Mouse (Mus musculus) lung, postnatal 0 days (tissue): ENCODE measurements around the gene Cela1. TPM values are rescaled to one million over a fixed set of nuclear protein-coding genes. Genes with fewer than 3 reads are reported as not detected.

Source experiments
- ATAC-seq: fragments of 200-750 bp; cut with Nextera tagmentation; 2 replicates; pipeline ENCODE4 v1.8.0; 2017; ENCODE audit warnings: moderate library complexity
- DNase-seq: peaks from one replicate; pipeline ENCODE4 v3.0.0-alpha.2; 2016; ENCODE audit warnings: low spot score
- H3K27ac ChIP-seq: fragments of 300-500 bp; sonication (generic); 2 replicates; pipeline ENCODE4 v1.5.1; 2014; ENCODE audit warnings: antibody characterized with exemption, mild to moderate bottlenecking, low read length, mixed read lengths
- H3K27me3 ChIP-seq: fragments of 300-500 bp; sonication (generic); replicated peaks from 2 replicates; pipeline ENCODE4 v1.6.1; 2014; ENCODE audit warnings: low read length, mixed read lengths; ENCODE audit not compliant: insufficient read depth
- H3K36me3 ChIP-seq: fragments of 300-500 bp; sonication (generic); 2 replicates; pipeline ENCODE4 v1.6.1; 2014; ENCODE audit warnings: low read length, mixed read lengths; ENCODE audit not compliant: insufficient read depth
- H3K4me1 ChIP-seq: fragments of 300-500 bp; sonication (generic); 2 replicates; pipeline ENCODE4 v1.6.1; 2014; ENCODE audit warnings: antibody characterized with exemption, low read depth, low read length, mixed read lengths; ENCODE audit not compliant: insufficient read depth
- H3K4me2 ChIP-seq: fragments of 300-500 bp; sonication (generic); replicated peaks from 2 replicates; pipeline ENCODE4 v1.6.1; 2014; ENCODE audit warnings: low read depth, mild to moderate bottlenecking, low read length, moderate library complexity, mixed read lengths
- H3K4me3 ChIP-seq: fragments of 300-500 bp; sonication (generic); 2 replicates; pipeline ENCODE4 v1.5.1; 2014; ENCODE audit warnings: low read depth, low read length
- H3K9ac ChIP-seq: fragments of 300-500 bp; sonication (generic); replicated peaks from 2 replicates; pipeline ENCODE4 v1.6.1; 2014; ENCODE audit warnings: low read depth, mild to moderate bottlenecking
- H3K9me3 ChIP-seq: fragments of 300-500 bp; sonication (generic); 2 replicates; pipeline ENCODE4 v1.6.1; 2016; ENCODE audit warnings: low read length, mixed read lengths
- CTCF ChIP-seq: IDR thresholded peaks from 2 replicates; pipeline ENCODE4 v1.5.1; 2016; ENCODE audit warnings: antibody characterized with exemption, mild to moderate bottlenecking
- EP300 ChIP-seq: IDR thresholded peaks from 2 replicates; pipeline ENCODE4 v1.6.1; 2016; ENCODE audit warnings: antibody characterized with exemption, mild to moderate bottlenecking, control low read depth
- WGBS: fragments of 180-500 bp; shearing (Covaris S2); extraction: QIAGEN DNeasy Blood & Tissue Kit; methylation state at CpG from one replicate; pipeline ENCODE4 v1.1.7; 2014; 5-methylcytosine and 5-hydroxymethylcytosine counted together
- polyA plus RNA-seq: library from polyadenylated mRNA; unstranded; fragments of >200 nt; fragmentation: Nextera tagmentation; extraction: Ambion mirVana; gene quantifications from 2 replicates; pipeline ENCODE4 v1.2.1, GENCODE M21; 2015

Gene Cela1
- polyA plus RNA-seq, 1 experiment from 2014 or later: 11.4 TPM

DNA sequence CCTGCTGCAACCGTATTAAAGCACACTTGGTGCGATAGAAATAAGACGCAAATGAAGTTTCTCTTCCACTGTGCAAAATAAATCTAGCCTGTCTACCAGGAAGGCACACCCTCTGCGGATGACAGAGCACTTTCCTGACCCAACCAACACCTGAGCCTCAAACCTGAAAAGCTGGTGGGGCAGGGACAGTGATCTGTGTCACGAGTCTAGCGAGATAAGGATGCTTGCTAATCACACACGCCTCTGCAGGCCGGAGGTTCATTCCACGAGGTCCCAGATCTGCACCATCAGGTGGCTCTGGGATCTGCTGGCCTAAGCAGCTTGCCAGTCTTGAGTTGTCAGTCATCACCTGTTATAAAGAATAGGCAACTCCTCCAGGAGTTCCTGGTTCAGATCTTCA, 36.1 kb downstream of the Cela1 start:
- TF ChIP-seq CTCF: no peak
- TF ChIP-seq EP300: no peak
- Histone ChIP-seq H3K4me2 (no peak overlapping the region), H3K27me3 (no peaks in the 10 kb centered on the region), H3K4me3 (no peak overlapping the region), H3K27ac (no peak overlapping the region), H3K9ac (no peak overlapping the region), H3K9me3 (no peaks in the 10 kb centered on the region), H3K36me3 (no peaks in the 10 kb centered on the region), H3K4me1 (no peaks in the 10 kb centered on the region)
- ATAC-seq (no peak), DNase-seq (no peak)
- 55% methylated on average over 9 of the region's 9 CpGs for WGBS

DNA sequence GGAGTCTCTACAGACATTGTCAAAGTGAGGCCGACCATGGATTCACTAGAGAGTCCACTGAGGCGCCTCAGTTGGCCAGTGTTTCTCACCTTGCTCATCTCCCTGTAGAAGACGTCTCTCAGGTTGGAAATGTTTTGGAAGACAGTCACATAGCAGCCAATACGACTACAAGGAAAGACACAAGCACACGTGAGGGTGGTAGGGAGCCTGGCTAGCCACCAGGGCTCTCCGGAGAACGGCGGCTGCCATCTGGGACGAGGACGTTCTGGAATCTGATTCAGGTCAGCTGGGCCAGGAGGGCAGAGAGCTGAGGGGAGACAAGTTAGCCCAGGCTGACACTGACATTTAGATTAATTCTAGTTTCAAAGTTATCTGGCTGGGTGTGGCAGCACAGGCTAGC, 37.6 kb downstream of the Cela1 start:
- 84% methylated on average over 10 of the region's 10 CpGs for WGBS
- ATAC-seq (no peak), DNase-seq (no peak)
- no peaks in the 10 kb centered on the region for H3K36me3 ChIP-seq
- TF ChIP-seq CTCF (no peak), EP300 (no peak)
- no peak overlapping the region for H3K27ac ChIP-seq
- H3K9me3 ChIP-seq: no peaks in the 10 kb centered on the region
- H3K4me2 ChIP-seq: no peak overlapping the region
- no peaks in the 10 kb centered on the region for H3K4me1 ChIP-seq
- no peak overlapping the region for H3K9ac ChIP-seq
- no peaks in the 10 kb centered on the region for H3K27me3 ChIP-seq
- no peak overlapping the region for H3K4me3 ChIP-seq

- 72% methylated on average over 6 of the region's 6 CpGs for WGBS
- no peak for DNase-seq
Measured at GRCm38 (mm10) chr15:100646161-100646560, 41.6 kb downstream of the Cela1 start.

GRCm38 (mm10) chr15:100642451-100642850, 45.3 kb downstream of the Cela1 start:
- H3K4me1 ChIP-seq: no peaks in the 10 kb centered on the region
- H3K9me3 ChIP-seq: no peaks in the 10 kb centered on the region
- 89% methylated on average over 7 of the region's 7 CpGs for WGBS
- H3K9ac ChIP-seq: no peak overlapping the region
- TF ChIP-seq CTCF (no peak), EP300 (no peak)
- H3K27ac ChIP-seq: no peak overlapping the region
- DNase-seq: no peak
- no peaks in the 10 kb centered on the region for H3K27me3 ChIP-seq
- no peak for ATAC-seq
- H3K36me3 ChIP-seq: no peaks in the 10 kb centered on the region
- H3K4me2 ChIP-seq: no peak overlapping the region
- no peak overlapping the region for H3K4me3 ChIP-seq

More at GRCm38 (mm10) chr15:100646161-100646560, 41.6 kb downstream of the Cela1 start:
- Histone ChIP-seq H3K9ac (no peak overlapping the region), H3K9me3 (no peaks in the 10 kb centered on the region), H3K4me1 (no peaks in the 10 kb centered on the region), H3K27ac (no peak overlapping the region), H3K36me3 (no peaks in the 10 kb centered on the region), H3K4me2 (no peak overlapping the region), H3K4me3 (no peak overlapping the region), H3K27me3 (no peaks in the 10 kb centered on the region)
- ATAC-seq: no peak
- TF ChIP-seq EP300 (no peak), CTCF (no peak)

- WGBS: 48% methylated on average over 10 of the region's 16 CpGs
- no peak overlapping the region for H3K9ac ChIP-seq
- TF ChIP-seq EP300 (no peak), CTCF (no peak)
- no peaks in the 10 kb centered on the region for H3K9me3 ChIP-seq
- no peaks in the 10 kb centered on the region for H3K27me3 ChIP-seq
- no peak for ATAC-seq
- DNase-seq: no peak
- no peak overlapping the region for H3K4me2 ChIP-seq
- no peak overlapping the region for H3K4me3 ChIP-seq
- H3K36me3 ChIP-seq: no peaks in the 10 kb centered on the region
- no peak overlapping the region for H3K27ac ChIP-seq
- peaks cover 3% of the 10 kb centered on the region; the same call in 1 of the 2 replicates for H3K4me1 ChIP-seq
Measured at GRCm38 (mm10) chr15:100641226-100641810, 46.4 kb downstream of the Cela1 start.

GRCm38 (mm10) chr15:100639972-100640750, 47.6 kb downstream of the Cela1 start:
- Histone ChIP-seq H3K27ac (no peak overlapping the region), H3K4me1 (peaks cover 3% of the 10 kb centered on the region; the same call in 1 of the 2 replicates), H3K4me2 (no peak overlapping the region), H3K9me3 (no peaks in the 10 kb centered on the region), H3K27me3 (no peaks in the 10 kb centered on the region), H3K36me3 (no peaks in the 10 kb centered on the region), H3K9ac (no peak overlapping the region), H3K4me3 (no peak overlapping the region)
- no peak for DNase-seq
- 59% methylated on average over 16 of the region's 16 CpGs for WGBS
- TF ChIP-seq CTCF (no peak), EP300 (no peak)
- no peak for ATAC-seq
